Mouse (Mus musculus) MEL (cell line): ENCODE data around the gene Rprd1b. TPM values are rescaled to one million over a fixed set of nuclear protein-coding genes. Genes with fewer than 3 reads are reported as not detected.

Experiments used
- DNase-seq: peaks from one replicate; pipeline ENCODE4 v3.0.0; 2011; ENCODE audit warnings: low read depth, low spot score
- H3K27ac ChIP-seq: 2 replicates; pipeline ENCODE4 v1.5.1; 2012; ENCODE audit warnings: low read depth, mild to moderate bottlenecking, control low read depth, low read length, moderate library complexity; ENCODE audit not compliant: control insufficient read depth
- H3K27me3 ChIP-seq, 2 experiments: fragments of 150-350 bp in 1 of 2; sonication (generic) in 1 of 2; 2 replicates each; pipeline ENCODE4 v1.6.1; 2012; ENCODE audit warnings: low read length in 2 of 2, mild to moderate bottlenecking in 2 of 2, improper control_type of control experiment in 1 of 2, moderate library complexity in 1 of 2; ENCODE audit not compliant: insufficient read depth in 2 of 2, control insufficient read depth in 1 of 2
- H3K36me3 ChIP-seq, 2 experiments: 2 replicates each; pipeline ENCODE4 v1.6.1; 2012 to 2014; ENCODE audit warnings: low read length in 2 of 2, improper control_type of control experiment in 1 of 2, inconsistent platforms in 1 of 2, mild to moderate bottlenecking in 1 of 2; ENCODE audit not compliant: insufficient read depth in 2 of 2, control insufficient read depth in 1 of 2
- H3K4me1 ChIP-seq, 2 experiments: fragments of 150-350 bp in 1 of 2; sonication (generic) in 1 of 2; 2 replicates each; pipeline ENCODE4 v1.6.1; 2012; ENCODE audit warnings: low read length in 2 of 2, improper control_type of control experiment in 1 of 2, mild to moderate bottlenecking in 1 of 2; ENCODE audit not compliant: insufficient read depth in 2 of 2, control insufficient read depth in 1 of 2
- H3K4me3 ChIP-seq, 2 experiments: fragments of 150-350 bp in 1 of 2; sonication (generic) in 1 of 2; 2 replicates each; pipeline ENCODE4 v1.5.1; 2012; ENCODE audit warnings: low read depth in 2 of 2, low read length in 2 of 2, mild to moderate bottlenecking in 2 of 2, moderate library complexity in 2 of 2, control low read depth in 1 of 2, improper control_type of control experiment in 1 of 2; ENCODE audit not compliant: control insufficient read depth in 1 of 2, insufficient read depth in 1 of 2
- H3K79me2 ChIP-seq: 2 replicates; pipeline ENCODE4 v1.6.1; 2012; ENCODE audit warnings: mild to moderate bottlenecking, low read length, moderate library complexity; ENCODE audit not compliant: control insufficient read depth, poor library complexity, insufficient read depth
- H3K9ac ChIP-seq: 2 replicates; pipeline ENCODE4 v1.6.1; 2012; ENCODE audit warnings: low read depth, mild to moderate bottlenecking, control low read depth, low read length, moderate library complexity; ENCODE audit not compliant: control insufficient read depth, poor library complexity, severe bottlenecking
- H3K9me3 ChIP-seq: fragments of 150-350 bp; sonication (generic); replicated peaks from 2 replicates; pipeline ENCODE4 v1.6.1; 2012; ENCODE audit warnings: mild to moderate bottlenecking, low read length, improper control_type of control experiment, moderate library complexity; ENCODE audit not compliant: insufficient read depth
- BHLHE40 ChIP-seq: IDR thresholded peaks from 2 replicates; pipeline ENCODE4 v1.6.1; 2012; ENCODE audit warnings: low read depth, mild to moderate bottlenecking, inconsistent platforms, low read length, improper control_type of control experiment, borderline replicate concordance
- CHD1 ChIP-seq: IDR thresholded peaks from 2 replicates; pipeline ENCODE4 v1.6.1; 2012; ENCODE audit warnings: low read depth, mild to moderate bottlenecking, inconsistent platforms, low read length, improper control_type of control experiment
- CHD2 ChIP-seq: IDR thresholded peaks from 2 replicates; pipeline ENCODE4 v1.6.1; 2011; ENCODE audit warnings: low read length, improper control_type of control experiment
- ELF1 ChIP-seq: IDR thresholded peaks from 2 replicates; pipeline ENCODE4 v1.6.1; 2014; ENCODE audit warnings: low read depth, mild to moderate bottlenecking, inconsistent platforms, low read length, improper control_type of control experiment, moderate library complexity
- EP300 ChIP-seq, 2 experiments: IDR thresholded peaks; 2 replicates each; pipeline ENCODE4 v1.6.1; 2011; ENCODE audit warnings: improper control_type of control experiment in 2 of 2, low read length in 2 of 2, low read depth in 1 of 2, mild to moderate bottlenecking in 1 of 2
- ETS1 ChIP-seq: IDR thresholded peaks from 2 replicates; pipeline ENCODE4 v1.6.1; 2012; ENCODE audit warnings: low read depth, mild to moderate bottlenecking, inconsistent platforms, low read length, improper control_type of control experiment, moderate library complexity
- GATA1 ChIP-seq: IDR thresholded peaks from 2 replicates; pipeline ENCODE4 v1.6.1; 2011; ENCODE audit warnings: low read depth, low read length, improper control_type of control experiment
- HCFC1 ChIP-seq: IDR thresholded peaks from 2 replicates; pipeline ENCODE4 v1.6.1; 2012; ENCODE audit warnings: low read depth, mild to moderate bottlenecking, inconsistent platforms, low read length, improper control_type of control experiment, moderate library complexity
- KAT2A ChIP-seq: conservative IDR thresholded peaks from 2 replicates; pipeline ENCODE4 v1.6.1; 2012; ENCODE audit warnings: low read depth, low read length, improper control_type of control experiment, inconsistent platforms
- MAX ChIP-seq: IDR thresholded peaks from 2 replicates; pipeline ENCODE4 v1.6.1; 2011; ENCODE audit warnings: low read length, improper control_type of control experiment
- MEF2A ChIP-seq: IDR thresholded peaks from 2 replicates; pipeline ENCODE4 v1.6.1; 2014; ENCODE audit warnings: low read depth, mild to moderate bottlenecking, inconsistent platforms, low read length, improper control_type of control experiment; ENCODE audit not compliant: poor library complexity, insufficient replicate concordance, severe bottlenecking; ENCODE audit errors: extremely low read depth
- MYB ChIP-seq: IDR thresholded peaks from 2 replicates; pipeline ENCODE4 v1.6.1; 2011; ENCODE audit warnings: mild to moderate bottlenecking, low read depth, low read length, improper control_type of control experiment
- MYC ChIP-seq: IDR thresholded peaks from 2 replicates; pipeline ENCODE4 v1.6.1; 2011; ENCODE audit warnings: low read depth, mild to moderate bottlenecking, low read length, improper control_type of control experiment, moderate library complexity
- NELFE ChIP-seq: IDR thresholded peaks from 2 replicates; pipeline ENCODE4 v1.6.1; 2011; ENCODE audit warnings: low read depth, low read length, improper control_type of control experiment
- POLR2AphosphoS5 ChIP-seq: IDR thresholded peaks from 2 replicates; pipeline ENCODE4 v1.6.1; 2012; ENCODE audit warnings: low read depth, borderline replicate concordance, mild to moderate bottlenecking, inconsistent platforms, low read length, moderate library complexity, mixed read lengths
- RAD21 ChIP-seq: IDR thresholded peaks from 2 replicates; pipeline ENCODE4 v1.6.1; 2011; ENCODE audit warnings: mild to moderate bottlenecking, low read depth, low read length, improper control_type of control experiment
- RCOR1 ChIP-seq: IDR thresholded peaks from 2 replicates; pipeline ENCODE4 v1.6.1; 2012; ENCODE audit warnings: low read depth, mild to moderate bottlenecking, inconsistent platforms, low read length, improper control_type of control experiment
- SMC3 ChIP-seq: IDR thresholded peaks from 2 replicates; pipeline ENCODE4 v1.6.1; 2011; ENCODE audit warnings: low read depth, low read length, improper control_type of control experiment
- TAL1 ChIP-seq: IDR thresholded peaks from 2 replicates; pipeline ENCODE4 v1.6.1; 2012; ENCODE audit warnings: mild to moderate bottlenecking, inconsistent platforms, low read length, moderate library complexity, mixed read lengths
- TCF12 ChIP-seq: IDR thresholded peaks from 2 replicates; pipeline ENCODE4 v1.6.1; 2014; ENCODE audit warnings: low read depth, mild to moderate bottlenecking, inconsistent platforms, low read length, improper control_type of control experiment, moderate library complexity
- USF1 ChIP-seq: IDR thresholded peaks from 2 replicates; pipeline ENCODE4 v1.6.1; 2014; ENCODE audit warnings: low read depth, mild to moderate bottlenecking, inconsistent platforms, low read length, improper control_type of control experiment, moderate library complexity
- ZC3H11A ChIP-seq: IDR thresholded peaks from 2 replicates; pipeline ENCODE4 v1.6.1; 2012; ENCODE audit warnings: low read depth, mild to moderate bottlenecking, inconsistent platforms, low read length, improper control_type of control experiment
- ZKSCAN1 ChIP-seq: IDR thresholded peaks from 2 replicates; pipeline ENCODE4 v1.6.1; 2012; ENCODE audit warnings: low read depth, mild to moderate bottlenecking, inconsistent platforms, low read length, improper control_type of control experiment, moderate library complexity
- ZNF384 ChIP-seq: IDR thresholded peaks from 2 replicates; pipeline ENCODE4 v1.6.1; 2012; ENCODE audit warnings: low read depth, mild to moderate bottlenecking, inconsistent platforms, low read length, improper control_type of control experiment
- polyA plus RNA-seq, 2 experiments: library from polyadenylated mRNA; stranded (reverse) in 1 of 2; unstranded in 1 of 2; fragments of >175 nt in 1 of 2; fragments of >200 nt in 1 of 2; gene quantifications; 2 replicates each; pipeline versions ENCODE4 v1.2.1 to v1.2.4; 2012; ENCODE audit warnings: low replicate concordance in 2 of 2, low read depth in 1 of 2; ENCODE audit not compliant: insufficient read length in 2 of 2, insufficient read depth in 1 of 2, missing spikeins in 1 of 2
- total RNA-seq: library from RNA; depleted of rRNA; stranded (reverse); fragments of 300-350 nt; gene quantifications from 2 replicates; pipeline ENCODE4 v1.2.3, GENCODE M21; 2012

The Rprd1b gene
- total and polyA plus RNA-seq, 3 experiments, result 14.2 to 35.1 TPM; not detected in 1

- H3K9me3 ChIP-seq, result no peaks in the 10 kb centered on the region
- no peaks in the 10 kb centered on the region for H3K79me2 ChIP-seq
- no peaks in the 10 kb centered on the region for H3K36me3 ChIP-seq
- no peak overlapping the region for H3K4me3 ChIP-seq
- no peak overlapping the region for H3K9ac ChIP-seq
- H3K27me3 ChIP-seq, result no peaks in the 10 kb centered on the region
- H3K4me1 ChIP-seq, result no peaks in the 10 kb centered on the region
- DNase-seq, result no peak
- TF ChIP-seq ZC3H11A (no peak), NELFE (no peak), ELF1 (no peak), TAL1 (no peak), RAD21 (no peak), CHD2 (no peak), MAX (no peak), BHLHE40 (no peak), ZKSCAN1 (no peak), CHD1 (no peak), TCF12 (no peak), GATA1 (no peak)
- no peak overlapping the region for H3K27ac ChIP-seq
Measured at GRCm38 (mm10) chr2:158090096-158090495, 61.8 kb downstream of the Rprd1b start.

GRCm38 (mm10) chr2:158093345-158093744 is 65.0 kb downstream of the Rprd1b start:
- no peak for DNase-seq

More at GRCm38 (mm10) chr2:158093345-158093744, 65.0 kb downstream of the Rprd1b start:
- Histone ChIP-seq H3K27me3 (no peaks in the 10 kb centered on the region), H3K4me1 (no peaks in the 10 kb centered on the region), H3K27ac (no peak overlapping the region), H3K79me2 (no peaks in the 10 kb centered on the region), H3K36me3 (no peaks in the 10 kb centered on the region), H3K9ac (no peak overlapping the region), H3K4me3 (no peak overlapping the region), H3K9me3 (no peaks in the 10 kb centered on the region)
- TF ChIP-seq ELF1 (no peak), ETS1 (no peak), RCOR1 (no peak), POLR2AphosphoS5 (no peak), MEF2A (no peak), KAT2A (no peak), NELFE (no peak), SMC3 (no peak), MYB (no peak), RAD21 (no peak), MYC (no peak), ZNF384 (no peak), ZKSCAN1 (no peak), HCFC1 (no peak), USF1 (no peak), EP300 (IDR thresholded peaks at IDR 0.05; ENCODE audit: low read depth in 1 of 2, low read length in 2 of 2) (no peak)
